Mouse (Mus musculus): ENCODE data around the gene Pxylp1. TPM values are rescaled to one million over a fixed set of nuclear protein-coding genes. Genes with fewer than 3 reads are reported as not detected.
"Not testable (repeated sequence)": the region's sequence is repeated elsewhere in the genome, so short reads cannot be mapped to it uniquely, and the experiment has no call there.

Gene Pxylp1
- total RNA-seq (2021), result 10 to 100 TPM; 19.7 to 20.3 TPM

GRCm38 (mm10) chr9:96892546-96892945, at the start of gene Pxylp1:
TSS of gene Pxylp1 (minus strand) at chr9:96892669.
- no peak for DNase-seq

- no peak for DNase-seq
These were observed 46.4 kb upstream of the Pxylp1 start for GRCm38 (mm10) chr9:96938887-96939286.

- DNase-seq, result not testable (repeated sequence)
These were observed 44.0 kb upstream of the Pxylp1 start for GRCm38 (mm10) chr9:96936427-96936826.

- no peak for DNase-seq
These were observed 43.3 kb upstream of the Pxylp1 start for GRCm38 (mm10) chr9:96935556-96936300.

GRCm38 (mm10) chr9:96934816-96935215, 42.3 kb upstream of the Pxylp1 start:
- no peak for DNase-seq

- no peak for DNase-seq
These were observed 40.3 kb upstream of the Pxylp1 start for GRCm38 (mm10) chr9:96932751-96933150.

GRCm38 (mm10) chr9:96923577-96924316, 31.3 kb upstream of the Pxylp1 start:
- no peak for DNase-seq

GRCm38 (mm10) chr9:96923119-96923518, 30.6 kb upstream of the Pxylp1 start:
- no peak for DNase-seq

- peak; percentile 96 to 97 for DNase-seq
These were observed 24.4 kb upstream of the Pxylp1 start for GRCm38 (mm10) chr9:96916620-96917538.

GRCm38 (mm10) chr9:96916076-96916475, 23.6 kb upstream of the Pxylp1 start:
- no peak for DNase-seq

GRCm38 (mm10) chr9:96914851-96915250, 22.4 kb upstream of the Pxylp1 start:
- no peak for DNase-seq

- no peak for DNase-seq
These were observed 21.5 kb upstream of the Pxylp1 start for GRCm38 (mm10) chr9:96914005-96914404.

- DNase-seq, result no peak
These were observed 17.0 kb upstream of the Pxylp1 start for GRCm38 (mm10) chr9:96909503-96909902.

GRCm38 (mm10) chr9:96908737-96909136, 16.3 kb upstream of the Pxylp1 start:
- no peak for DNase-seq

GRCm38 (mm10) chr9:96904360-96905355, 12.2 kb upstream of the Pxylp1 start:
- DNase-seq, result no peak

- DNase-seq, result no peak
These were observed 7.2 kb upstream of the Pxylp1 start for GRCm38 (mm10) chr9:96899717-96900116.

- no peak for DNase-seq
These were observed 6.5 kb upstream of the Pxylp1 start for GRCm38 (mm10) chr9:96899004-96899403.

GRCm38 (mm10) chr9:96896690-96897089, 4.2 kb upstream of the Pxylp1 start:
- no peak for DNase-seq

- no peak for DNase-seq
These were observed 1.1 kb upstream of the Pxylp1 start for GRCm38 (mm10) chr9:96893582-96893981.

GRCm38 (mm10) chr9:96891341-96892330, 833 bp downstream of the Pxylp1 start:
- DNase-seq, result no peak
